Mouse (Mus musculus): ENCODE measurements at regions not wholly inside any gene's neighbourhood (a gene's known extent, or its start where the extent isn't known, plus 50 kb on each side); places are given as distances from the start of the nearest gene placed in this dataset.
"Not testable (repeated sequence)": the region's sequence is repeated elsewhere in the genome, so short reads cannot be mapped to it uniquely, and the experiment has no call there.

DNA sequence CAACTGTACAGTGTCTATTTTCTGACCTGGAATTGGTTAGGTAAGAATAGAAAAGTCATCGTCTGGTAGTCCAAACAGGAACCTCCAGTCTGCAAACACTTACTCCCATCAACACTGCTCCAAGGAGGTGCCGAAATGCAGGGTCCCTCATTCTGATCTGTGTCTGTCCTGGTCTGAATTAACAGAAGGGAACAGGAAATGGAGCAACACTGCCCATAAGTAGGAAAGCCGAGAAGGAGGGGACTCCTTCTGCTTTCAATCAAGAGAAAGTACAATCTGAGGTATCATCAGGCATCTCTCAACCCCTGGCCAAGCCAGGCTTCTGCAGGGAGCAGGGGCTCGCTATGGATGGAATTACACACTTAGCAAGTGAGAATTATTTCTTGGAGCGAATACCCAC, 562.4 kb upstream of the 2610301B20Rik start:
- no peak for DNase-seq (ENCODE audit: low read depth, low spot score)

GRCm38 (mm10) chr4:10315144-10315543, 559.2 kb upstream of the 2610301B20Rik start:
- no peak for DNase-seq (ENCODE audit: low read depth, low spot score)

DNA sequence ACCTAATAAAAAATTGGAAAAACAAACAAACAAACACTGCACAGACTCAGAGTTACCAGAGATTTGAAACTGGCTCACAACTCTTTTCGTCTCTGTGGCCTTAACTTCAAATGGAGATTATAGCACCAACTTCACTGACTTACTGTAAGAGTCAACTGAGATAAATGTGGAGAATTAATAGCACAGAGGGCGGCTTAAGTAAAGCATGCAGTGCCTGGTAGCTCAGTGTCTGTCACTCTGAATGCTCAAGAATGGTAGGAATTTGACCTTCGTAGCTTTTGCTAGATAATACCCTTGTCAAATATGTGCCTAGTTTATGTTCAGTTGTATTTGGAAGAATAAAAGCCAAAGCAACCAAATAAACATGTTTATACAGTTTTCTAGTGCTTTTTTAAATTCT, 558.4 kb upstream of the 2610301B20Rik start:
- DNase-seq (ENCODE audit: low read depth, low spot score), result no peak

GRCm38 (mm10) chr4:10344147-10344546, 530.2 kb upstream of the 2610301B20Rik start:
- no peak for DNase-seq (ENCODE audit: low read depth, low spot score)

- DNase-seq (ENCODE audit: low read depth, low spot score), result no peak
Observed at GRCm38 (mm10) chr4:10351876-10352627, 522.2 kb upstream of the 2610301B20Rik start.

- peak; percentile 21 for DNase-seq (ENCODE audit: low read depth, low spot score)
Observed at GRCm38 (mm10) chr4:10357572-10357971, 516.7 kb upstream of the 2610301B20Rik start.

DNA sequence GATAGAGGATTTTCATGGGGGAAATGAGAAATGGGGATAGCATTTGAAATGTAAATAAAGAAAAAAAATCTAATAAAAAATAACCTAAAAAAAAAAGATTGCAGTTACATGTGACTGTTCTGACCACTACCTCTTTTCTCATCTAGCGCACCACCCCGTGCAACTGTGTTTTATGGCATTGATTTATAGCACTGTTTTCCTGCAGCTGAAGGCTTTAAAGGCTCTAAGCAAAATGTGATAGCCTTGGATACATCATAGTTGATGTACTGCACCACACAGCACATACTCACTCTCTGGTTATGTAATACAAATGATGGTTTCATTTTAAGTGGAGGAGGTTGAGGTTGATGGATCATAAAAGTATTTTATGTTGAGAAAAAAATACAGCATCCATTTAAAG, 484.5 kb upstream of the 2610301B20Rik start:
- DNase-seq (ENCODE audit: low read depth, low spot score), result no peak

DNA sequence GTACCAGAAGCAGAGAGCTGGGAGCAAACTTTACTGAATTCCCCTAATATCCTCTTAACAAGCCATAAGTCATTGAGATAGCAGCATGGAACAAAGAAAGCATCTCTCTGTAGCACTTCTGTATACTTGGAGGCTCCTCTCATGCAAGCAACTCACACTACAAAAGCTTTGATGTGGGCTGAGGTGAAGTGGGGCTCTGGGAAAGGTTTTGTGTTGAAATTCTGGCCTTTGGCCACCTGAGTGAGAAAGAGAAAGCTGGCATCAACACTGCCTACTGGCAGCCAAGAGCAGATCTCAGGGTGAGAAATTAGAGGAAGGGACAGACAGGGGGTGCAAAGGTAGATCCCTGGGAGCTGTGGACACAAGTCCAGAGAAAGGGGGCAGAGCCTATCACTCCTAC, 477.0 kb upstream of the 2610301B20Rik start:
- DNase-seq (ENCODE audit: low read depth, low spot score), result no peak

GRCm38 (mm10) chr4:10398075-10398474, 476.2 kb upstream of the 2610301B20Rik start:
- DNase-seq (ENCODE audit: low read depth, low spot score), result no peak

DNA sequence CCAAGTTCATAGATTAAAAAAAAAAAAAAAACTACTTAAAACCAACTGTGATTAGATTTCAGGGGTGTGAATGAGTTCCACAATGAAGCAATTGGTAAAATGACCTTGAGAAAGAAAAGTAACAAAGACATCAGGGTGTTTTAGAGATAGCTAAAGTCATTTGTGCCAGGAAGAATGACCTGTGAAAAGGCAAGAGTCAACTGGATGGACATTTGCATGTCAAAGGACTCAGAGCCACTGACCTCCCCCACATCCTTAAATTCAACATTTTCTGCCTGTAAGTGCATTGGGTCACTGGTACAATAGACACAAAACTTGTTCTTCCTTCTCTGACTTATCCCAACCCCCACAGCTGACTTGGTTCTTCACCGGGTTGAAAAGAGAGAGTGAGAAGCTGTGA, 474.6 kb upstream of the 2610301B20Rik start:
- DNase-seq (ENCODE audit: low read depth, low spot score), result no peak

- DNase-seq (ENCODE audit: low read depth, low spot score), result no peak
Observed at GRCm38 (mm10) chr4:10402928-10403327, 471.4 kb upstream of the 2610301B20Rik start.

GRCm38 (mm10) chr4:10404438-10404837, 469.9 kb upstream of the 2610301B20Rik start:
- no peak for DNase-seq (ENCODE audit: low read depth, low spot score)

GRCm38 (mm10) chr4:10405102-10405501, 469.2 kb upstream of the 2610301B20Rik start:
- DNase-seq (ENCODE audit: low read depth, low spot score), result no peak

DNA sequence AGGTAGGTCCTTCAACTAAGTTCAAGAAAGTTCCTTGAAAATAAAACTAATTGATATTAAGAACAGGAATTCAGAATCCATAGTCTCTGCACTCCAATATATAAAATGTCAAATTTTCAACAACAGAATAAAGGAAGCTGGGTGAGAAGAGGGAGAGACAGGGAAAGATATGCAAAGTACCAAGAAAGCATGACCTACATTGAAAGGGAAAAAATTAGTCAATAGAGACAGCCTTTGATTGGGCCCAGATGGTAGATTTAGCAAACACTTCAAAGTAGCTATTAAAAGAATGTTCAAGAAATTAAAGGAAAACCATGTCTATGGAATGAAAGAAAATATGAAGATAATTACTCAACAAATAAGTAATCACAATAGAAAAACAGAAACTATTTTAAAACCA, 460.0 kb upstream of the 2610301B20Rik start:
- no peak for DNase-seq (ENCODE audit: low read depth, low spot score)

GRCm38 (mm10) chr4:10421354-10421753, 452.9 kb upstream of the 2610301B20Rik start:
- no peak for DNase-seq (ENCODE audit: low read depth, low spot score)

GRCm38 (mm10) chr4:10434438-10434837, 439.9 kb upstream of the 2610301B20Rik start:
- DNase-seq (ENCODE audit: low read depth, low spot score), result no peak

GRCm38 (mm10) chr4:10439921-10440320, 434.4 kb upstream of the 2610301B20Rik start:
- DNase-seq (ENCODE audit: low read depth, low spot score), result not testable (repeated sequence)

- no peak for DNase-seq (ENCODE audit: low read depth, low spot score)
Observed at GRCm38 (mm10) chr4:10459603-10460002, 414.7 kb upstream of the 2610301B20Rik start.

GRCm38 (mm10) chr4:10480936-10481335, 393.4 kb upstream of the 2610301B20Rik start:
- DNase-seq (ENCODE audit: low read depth, low spot score), result no peak

DNA sequence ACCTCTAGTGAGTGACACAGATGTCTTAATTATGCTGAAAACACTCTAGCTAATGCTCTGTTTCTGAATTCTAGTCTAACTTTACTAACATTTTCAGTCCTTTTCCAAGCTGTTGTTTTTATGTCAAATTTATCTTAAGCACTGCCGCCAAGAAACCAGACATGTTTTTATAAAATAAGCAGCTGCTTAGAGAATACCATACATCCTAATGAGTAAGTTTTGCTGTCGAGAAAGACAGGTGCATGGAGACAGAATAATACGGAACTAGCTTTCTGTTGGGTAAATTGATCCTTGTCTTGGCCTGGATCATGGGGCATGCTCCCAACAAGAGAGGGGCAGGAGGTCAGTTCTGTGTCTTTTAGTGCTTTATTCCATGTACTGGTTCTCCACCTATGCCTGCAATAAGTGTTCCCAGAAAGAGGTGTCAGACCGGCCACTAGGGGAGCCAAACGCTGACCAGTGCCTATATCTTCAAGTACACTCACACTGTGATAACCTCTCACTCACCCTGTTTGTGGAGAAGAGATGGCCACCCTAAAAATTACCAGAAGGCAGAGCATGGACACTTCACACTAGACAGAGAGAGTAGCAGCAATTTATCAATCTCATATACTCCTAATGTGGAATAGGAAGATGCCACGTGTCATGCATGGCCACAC, 366.0 kb upstream of the 2610301B20Rik start:
- no peak for DNase-seq (ENCODE audit: low read depth, low spot score)

- no peak for DNase-seq (ENCODE audit: low read depth, low spot score)
Observed at GRCm38 (mm10) chr4:10510013-10510412, 364.3 kb upstream of the 2610301B20Rik start.

- no peak for DNase-seq (ENCODE audit: low read depth, low spot score)
Observed at GRCm38 (mm10) chr4:10550711-10551305, 323.5 kb upstream of the 2610301B20Rik start.

GRCm38 (mm10) chr4:10553724-10554123, 320.6 kb upstream of the 2610301B20Rik start:
- no peak for DNase-seq (ENCODE audit: low read depth, low spot score)

All from CD4-positive helper T cell, adult 2 months (primary cell).